Mouse (Mus musculus): Measurements from ENCODE around the gene Faim2. TPM values are rescaled to one million over a fixed set of nuclear protein-coding genes. Genes with fewer than 3 reads are reported as not detected.

Faim2 gene
- polyA plus RNA-seq (2012; fragmentation: generic; extraction: Trizol), result 1 to 10 TPM in 1 of 2 experiments, under 1 TPM in 1; 0.91 to 1.1 TPM

GRCm38 (mm10) chr15:99527629-99528353 is at the start of gene Faim2:
TSS of gene Faim2 (minus strand) at chr15:99528165.

GRCm38 (mm10) chr15:99474576-99474926 is 53.4 kb downstream of the Faim2 start, which contains the start of gene Bcdin3d:
TSS of gene Bcdin3d (minus strand) at chr15:99474730.

GRCm38 (mm10) chr15:99457606-99458401 is 70.2 kb downstream of the Faim2 start, which contains the start of gene Nckap5l:
TSS of gene Nckap5l (minus strand) at chr15:99457748.

Other genes with a start within 250 kb of the Faim2 start
- gene Prpf40b, start 233.1 kb downstream of the Faim2 start, polyA plus RNA-seq (2012; fragmentation: generic; extraction: Trizol), result 10 to 100 TPM in 1 of 2 experiments, 1 to 10 TPM in 1; 6.5 to 53.5 TPM
- not detected for gene Fam186b, start 232.3 kb downstream of the Faim2 start, polyA plus RNA-seq (2012; fragmentation: generic; extraction: Trizol)
- 10 to 100 TPM; 31.3 to 32.8 TPM for gene Fmnl3, start 157.7 kb downstream of the Faim2 start, polyA plus RNA-seq (2012; fragmentation: generic; extraction: Trizol)
- 100 to 1,000 TPM; 311 to 639 TPM for gene Tmbim6, start 135.3 kb downstream of the Faim2 start, polyA plus RNA-seq (2012; fragmentation: generic; extraction: Trizol)
- 10 to 100 TPM in 1 of 2 experiments, 1 to 10 TPM in 1; 3.2 to 14.2 TPM for gene Nckap5l, start 70.4 kb downstream of the Faim2 start, polyA plus RNA-seq (2012; fragmentation: generic; extraction: Trizol)
- 10 to 100 TPM in 1 of 2 experiments, 1 to 10 TPM in 1; 9.5 to 14.9 TPM for gene Bcdin3d, start 53.4 kb downstream of the Faim2 start, polyA plus RNA-seq (2012; fragmentation: generic; extraction: Trizol)
- under 1 TPM; 0.13 to 0.42 TPM for gene Aqp2, start 50.9 kb upstream of the Faim2 start, polyA plus RNA-seq (2012; fragmentation: generic; extraction: Trizol)
- gene Aqp5, start 62.6 kb upstream of the Faim2 start, polyA plus RNA-seq (2012; fragmentation: generic; extraction: Trizol), result 10 to 100 TPM; 54.1 to 88.5 TPM
- gene Aqp6, start 73.2 kb upstream of the Faim2 start, polyA plus RNA-seq (2012; fragmentation: generic; extraction: Trizol), result under 1 TPM in 1 of 2 experiments, not detected in 1; 0.04 TPM
- gene Racgap1, start 123.5 kb upstream of the Faim2 start, polyA plus RNA-seq (2012; fragmentation: generic; extraction: Trizol), result 100 to 1,000 TPM in 1 of 2 experiments, 10 to 100 TPM in 1; 60.2 to 163 TPM
- gene Asic1, start 142.2 kb upstream of the Faim2 start, polyA plus RNA-seq (2012; fragmentation: generic; extraction: Trizol), result 10 to 100 TPM in 1 of 2 experiments, 1 to 10 TPM in 1; 3.3 to 15.2 TPM
- gene Smarcd1, start 174.0 kb upstream of the Faim2 start, polyA plus RNA-seq (2012; fragmentation: generic; extraction: Trizol), result 10 to 100 TPM; 13.1 to 39.5 TPM
- not detected for gene Gm17349, start 177.3 kb upstream of the Faim2 start, polyA plus RNA-seq (2012; fragmentation: generic; extraction: Trizol)
- 1 to 10 TPM in 1 of 2 experiments, under 1 TPM in 1; 0.33 to 7.5 TPM for gene Gpd1, start 189.3 kb upstream of the Faim2 start, polyA plus RNA-seq (2012; fragmentation: generic; extraction: Trizol)
- 100 to 1,000 TPM; 101 to 413 TPM for gene Cox14, start 197.5 kb upstream of the Faim2 start, polyA plus RNA-seq (2012; fragmentation: generic; extraction: Trizol)
- 100 to 1,000 TPM in 1 of 2 experiments, 10 to 100 TPM in 1; 65.9 to 104 TPM for gene Cers5, start 244.7 kb upstream of the Faim2 start, polyA plus RNA-seq (2012; fragmentation: generic; extraction: Trizol)